Mouse (Mus musculus) cerebellum, adult 8-10 months (tissue): Measurements from ENCODE around the gene Pik3ap1.
A peak's percentile ranks its signal among the peaks of the same experiment; 100 is the strongest.
"Not testable (repeated sequence)": the region's sequence is repeated elsewhere in the genome, so short reads cannot be mapped to it uniquely, and the experiment has no call there.

Source experiments
- DNase-seq: peaks from one replicate; pipeline ENCODE4 v3.0.0; 2022

Gene Pik3ap1

GRCm38 (mm10) chr19:41384922-41385508 lies at the start of gene Pik3ap1:
Pik3ap1 (minus strand) TSS chr19:41385102.
- DNase-seq: no peak

DNA sequence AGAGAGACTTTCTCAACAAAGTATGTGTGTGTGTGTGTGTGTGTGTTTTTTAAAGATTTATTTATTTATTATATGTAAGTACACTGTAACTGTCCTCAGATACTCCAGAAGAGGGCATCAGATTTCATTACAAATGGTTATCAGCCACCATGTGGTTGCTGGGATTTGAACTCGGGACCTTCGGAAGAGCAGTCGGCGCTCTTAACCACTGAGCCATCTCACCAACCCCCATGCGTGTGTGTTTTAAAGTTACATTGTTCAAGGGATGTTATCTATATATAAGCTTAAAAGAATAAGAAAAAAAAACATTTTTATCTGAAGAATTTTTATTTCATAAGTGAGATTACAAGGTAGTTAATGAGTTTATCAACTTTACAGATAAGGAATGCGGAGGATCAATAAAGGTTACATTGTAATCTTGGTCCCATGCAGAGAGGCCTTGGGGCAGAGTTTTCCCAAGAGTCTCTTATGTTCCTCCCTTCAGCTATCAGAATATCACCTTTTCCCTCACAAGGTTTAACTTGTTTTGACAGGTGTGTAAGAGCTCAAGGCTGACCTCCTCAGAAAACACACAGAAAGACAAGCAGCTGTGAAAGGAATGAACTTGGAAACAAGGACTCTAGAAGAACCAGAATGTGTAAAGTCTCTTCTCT lies 46.7 kb upstream of the Pik3ap1 start:
- not testable (repeated sequence) for DNase-seq

DNA sequence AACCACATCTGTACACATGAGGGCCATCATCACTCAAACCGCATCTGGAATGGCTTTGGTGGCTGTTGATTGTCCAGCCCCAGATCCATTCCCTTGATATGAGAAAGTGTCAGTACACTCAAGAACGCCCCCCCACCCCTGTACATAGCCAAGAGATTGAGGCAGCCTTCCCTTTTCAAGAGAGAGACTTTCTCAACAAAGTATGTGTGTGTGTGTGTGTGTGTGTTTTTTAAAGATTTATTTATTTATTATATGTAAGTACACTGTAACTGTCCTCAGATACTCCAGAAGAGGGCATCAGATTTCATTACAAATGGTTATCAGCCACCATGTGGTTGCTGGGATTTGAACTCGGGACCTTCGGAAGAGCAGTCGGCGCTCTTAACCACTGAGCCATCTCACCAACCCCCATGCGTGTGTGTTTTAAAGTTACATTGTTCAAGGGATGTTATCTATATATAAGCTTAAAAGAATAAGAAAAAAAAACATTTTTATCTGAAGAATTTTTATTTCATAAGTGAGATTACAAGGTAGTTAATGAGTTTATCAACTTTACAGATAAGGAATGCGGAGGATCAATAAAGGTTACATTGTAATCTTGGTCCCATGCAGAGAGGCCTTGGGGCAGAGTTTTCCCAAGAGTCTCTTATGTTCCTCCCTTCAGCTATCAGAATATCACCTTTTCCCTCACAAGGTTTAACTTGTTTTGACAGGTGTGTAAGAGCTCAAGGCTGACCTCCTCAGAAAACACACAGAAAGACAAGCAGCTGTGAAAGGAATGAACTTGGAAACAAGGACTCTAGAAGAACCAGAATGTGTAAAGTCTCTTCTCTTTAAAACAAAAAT lies 41.2 kb upstream of the Pik3ap1 start:
- not testable (repeated sequence) for DNase-seq

GRCm38 (mm10) chr19:41421264-41421663 lies 36.4 kb upstream of the Pik3ap1 start:
- DNase-seq: no peak

DNA sequence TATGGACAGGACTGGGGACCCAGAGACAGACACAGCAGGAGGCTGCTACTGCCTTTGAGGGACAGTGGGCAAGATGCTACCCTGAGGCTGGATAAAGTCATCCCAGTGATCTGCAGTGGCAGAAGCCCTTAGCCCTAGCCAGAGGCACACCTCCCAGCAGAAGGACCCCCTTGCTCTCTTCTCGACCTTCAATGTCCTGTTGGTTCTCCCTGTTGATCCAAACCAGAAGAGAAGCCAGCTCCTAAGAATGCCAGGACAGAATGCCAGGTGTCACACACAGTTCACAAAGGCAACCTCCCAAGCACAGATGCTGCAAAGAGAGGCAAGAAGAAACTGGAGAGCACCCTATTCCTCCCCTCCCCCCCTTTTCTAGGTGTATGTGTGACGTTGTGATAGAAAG lies 33.9 kb upstream of the Pik3ap1 start:
- no peak for DNase-seq

DNA sequence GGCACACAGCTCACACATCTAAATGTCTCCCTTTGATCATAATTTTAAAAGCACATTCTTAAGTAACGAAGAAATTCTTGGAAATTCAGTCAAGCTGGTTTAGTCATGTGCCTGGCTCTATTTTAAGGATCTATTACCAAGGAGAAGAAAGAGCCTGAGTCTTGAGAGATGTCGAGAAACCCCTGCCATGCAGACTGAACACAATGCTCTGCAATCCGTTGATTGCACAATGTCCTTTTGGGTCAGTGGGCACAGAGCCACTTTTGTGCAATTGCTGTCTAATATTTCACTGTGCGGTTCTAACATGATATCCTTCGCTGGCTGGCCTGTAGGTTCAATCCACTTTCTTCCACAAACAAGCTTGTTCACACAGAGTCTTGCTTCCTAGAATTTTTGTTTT lies 33.1 kb upstream of the Pik3ap1 start:
- DNase-seq: no peak

GRCm38 (mm10) chr19:41416201-41416600 lies 31.3 kb upstream of the Pik3ap1 start:
- no peak for DNase-seq

GRCm38 (mm10) chr19:41402603-41403002 lies 17.7 kb upstream of the Pik3ap1 start:
- DNase-seq: no peak

- no peak for DNase-seq
Measured at GRCm38 (mm10) chr19:41390856-41391255, 6.0 kb upstream of the Pik3ap1 start.

DNA sequence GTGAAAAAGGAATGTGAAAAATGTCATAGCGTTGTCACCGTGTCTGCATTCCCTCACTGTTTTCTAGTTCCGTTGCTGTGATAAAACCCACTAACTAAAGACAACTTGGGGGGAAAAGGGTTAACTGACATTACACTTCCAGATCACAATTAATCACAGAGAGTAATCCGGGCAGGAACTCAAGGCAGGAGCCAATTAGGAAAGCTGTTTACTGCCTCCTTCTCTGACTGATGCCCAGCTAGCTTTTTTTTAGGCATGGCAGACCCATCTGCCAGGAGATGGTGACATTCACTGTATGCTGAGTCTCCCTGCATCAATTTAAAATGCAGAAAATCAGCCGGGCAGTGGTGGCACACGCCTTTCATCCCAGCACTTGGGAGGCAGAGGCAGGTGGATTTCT lies 4.4 kb upstream of the Pik3ap1 start:
- DNase-seq: no peak

DNA sequence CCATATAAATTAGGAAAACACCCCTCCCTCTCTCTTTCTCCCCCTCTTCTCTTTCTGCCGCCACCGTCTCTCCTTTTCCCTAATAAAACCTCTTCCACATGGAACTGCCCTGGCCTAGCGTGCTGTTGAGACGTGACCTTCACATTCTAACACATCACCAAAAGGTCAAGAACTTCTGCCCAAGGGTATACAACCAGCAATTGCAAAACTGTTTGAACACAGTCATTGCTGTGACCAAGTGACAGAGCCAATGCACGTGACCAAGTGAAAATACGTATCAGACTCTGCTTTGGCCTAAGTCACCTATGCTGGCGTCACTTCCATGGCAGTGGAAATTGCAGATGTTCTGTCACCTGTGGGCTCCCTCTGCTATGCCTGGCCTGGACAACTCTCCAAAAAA lies 3.3 kb upstream of the Pik3ap1 start:
- no peak for DNase-seq

DNA sequence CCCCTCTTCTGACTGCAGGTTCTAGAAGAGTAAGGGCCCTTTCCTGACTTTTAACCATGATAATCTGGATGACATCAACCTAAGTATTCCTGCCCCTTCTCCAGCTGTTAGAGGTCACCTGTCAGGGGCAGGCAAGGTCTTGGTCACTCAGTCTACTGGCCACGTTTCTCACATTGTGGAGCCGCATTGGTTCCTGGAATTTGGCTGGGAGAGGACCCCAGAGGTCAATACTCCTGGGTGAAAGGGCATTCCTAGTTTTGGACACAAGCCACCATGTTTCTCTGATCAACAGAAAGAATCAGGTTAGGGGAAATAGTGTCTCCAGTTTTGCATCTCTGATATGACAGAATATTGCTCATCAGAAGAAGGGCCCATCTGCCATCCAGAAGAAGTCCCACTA lies 2.4 kb upstream of the Pik3ap1 start:
- DNase-seq: no peak

GRCm38 (mm10) chr19:41384406-41384851 lies 473 bp downstream of the Pik3ap1 start:
- DNase-seq: no peak

- no peak for DNase-seq
Measured at GRCm38 (mm10) chr19:41382391-41382978, 2.4 kb downstream of the Pik3ap1 start.

DNA sequence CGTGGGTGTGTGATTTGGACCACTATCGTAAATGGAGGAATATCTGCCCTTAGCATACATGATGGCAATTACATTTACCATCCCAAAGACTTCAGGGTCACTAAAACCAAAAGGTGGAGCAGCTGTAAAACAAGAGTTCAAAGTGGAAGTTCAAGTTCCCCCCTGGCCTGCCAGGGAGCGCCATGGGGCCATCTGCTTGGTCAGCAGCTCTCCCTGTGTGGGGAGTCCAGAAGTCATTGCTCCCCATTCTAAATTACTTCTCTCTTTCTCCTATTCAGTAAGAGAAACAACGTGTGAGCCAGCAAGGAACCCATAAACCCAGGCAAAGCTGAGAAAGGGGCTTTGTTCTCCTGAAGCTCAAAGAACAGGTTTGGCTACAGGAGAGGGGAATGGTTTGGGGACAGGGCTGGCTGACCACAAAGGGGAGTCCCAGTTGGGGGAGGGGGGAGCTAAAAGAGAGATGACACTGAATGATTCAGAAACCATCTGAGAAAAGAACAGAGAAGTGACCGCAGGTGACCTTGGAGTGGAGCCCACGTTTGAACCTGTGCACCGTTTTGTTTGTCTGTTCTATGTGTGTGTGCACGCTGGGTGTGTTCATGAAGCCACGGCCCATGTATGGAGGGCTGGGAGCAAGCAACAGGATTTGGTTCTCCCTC lies 3.2 kb downstream of the Pik3ap1 start:
- no peak for DNase-seq

GRCm38 (mm10) chr19:41379195-41379594 lies 5.7 kb downstream of the Pik3ap1 start:
- DNase-seq: no peak

DNA sequence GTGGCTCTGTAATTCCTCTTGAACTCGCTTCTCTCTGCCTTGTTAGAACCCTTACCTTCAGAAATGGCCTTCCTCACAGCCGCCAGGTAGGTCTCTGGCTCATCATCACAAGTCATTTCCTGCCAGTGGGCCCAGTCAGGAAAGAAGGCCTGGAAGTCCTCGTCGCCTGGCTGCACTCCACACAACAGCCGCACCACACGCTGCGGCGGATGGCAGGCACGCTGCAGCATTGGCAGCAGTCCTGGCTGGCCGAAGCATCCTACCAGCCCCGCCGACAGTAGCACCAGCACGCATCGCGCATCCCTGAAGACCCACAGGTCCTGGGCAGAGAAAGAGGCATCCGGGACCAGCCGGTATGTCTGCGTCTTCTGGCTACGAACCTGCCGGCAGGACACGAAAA lies 9.1 kb downstream of the Pik3ap1 start:
- peak; percentile 51 for DNase-seq

- DNase-seq: no peak
Measured at GRCm38 (mm10) chr19:41375096-41375495, 9.8 kb downstream of the Pik3ap1 start.

GRCm38 (mm10) chr19:41374658-41375057 lies 10.2 kb downstream of the Pik3ap1 start:
- no peak for DNase-seq

GRCm38 (mm10) chr19:41372322-41372721 lies 12.6 kb downstream of the Pik3ap1 start:
- no peak for DNase-seq

DNA sequence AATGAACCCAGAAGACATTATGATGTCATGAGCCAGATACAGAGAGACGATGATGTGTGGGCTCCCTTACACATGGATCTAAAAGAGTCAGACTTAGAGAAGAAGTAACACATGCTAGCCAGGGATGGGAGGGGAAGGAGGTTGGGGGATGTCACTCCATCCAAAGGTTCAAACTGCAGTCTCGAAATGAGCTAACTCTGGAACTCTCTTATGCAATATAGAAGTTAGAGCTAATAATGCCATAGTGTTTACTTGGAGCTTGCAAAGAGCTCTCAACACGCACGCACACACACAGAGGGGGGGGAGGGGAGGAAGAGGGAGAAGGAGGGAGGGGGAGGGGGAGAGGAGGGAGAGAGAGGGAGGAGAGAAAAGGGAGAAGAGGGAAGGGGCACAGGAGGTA lies 13.5 kb downstream of the Pik3ap1 start:
- no peak for DNase-seq

- DNase-seq: no peak
Measured at GRCm38 (mm10) chr19:41369557-41370460, 15.1 kb downstream of the Pik3ap1 start.
